Mouse (Mus musculus) cerebellum, adult 9-11 months (tissue): ENCODE measurements around the gene Tmem135.

Source experiments
- DNase-seq: peaks from one replicate; pipeline ENCODE4 v3.0.0; 2022

The Tmem135 gene

DNA sequence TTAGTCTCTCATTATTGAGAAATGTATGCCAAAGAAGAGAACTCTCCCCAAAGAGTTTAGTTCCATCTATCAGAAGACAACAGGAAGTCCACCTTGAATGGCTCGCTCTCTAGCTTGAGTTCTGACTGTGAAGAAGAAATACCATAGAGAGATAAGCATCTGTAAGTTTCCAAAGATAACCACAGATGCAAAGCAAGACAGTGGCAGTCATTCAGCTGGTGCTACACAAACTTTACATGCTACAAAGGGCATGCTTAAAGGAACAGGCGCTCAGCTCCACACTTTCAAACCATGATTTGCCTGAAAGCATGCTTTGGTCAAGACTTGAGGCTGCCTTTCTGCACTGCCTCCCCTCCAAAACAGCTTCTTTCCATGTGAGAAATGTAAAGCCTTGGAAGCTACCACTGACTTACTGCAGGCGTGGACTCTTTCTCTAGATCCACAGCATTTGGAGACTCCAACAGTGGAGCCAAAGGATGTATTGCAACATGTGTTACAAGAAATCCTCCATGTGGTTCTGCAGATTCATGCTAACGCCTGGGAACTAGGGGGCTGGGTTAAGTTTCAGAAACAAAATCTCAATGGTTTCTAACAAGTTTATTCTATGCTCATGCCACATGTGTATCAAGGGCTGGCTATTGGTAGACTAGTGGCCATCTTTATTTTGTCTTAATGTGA lies 232.1 kb downstream of the Tmem135 start:
- DNase-seq: no peak

DNA sequence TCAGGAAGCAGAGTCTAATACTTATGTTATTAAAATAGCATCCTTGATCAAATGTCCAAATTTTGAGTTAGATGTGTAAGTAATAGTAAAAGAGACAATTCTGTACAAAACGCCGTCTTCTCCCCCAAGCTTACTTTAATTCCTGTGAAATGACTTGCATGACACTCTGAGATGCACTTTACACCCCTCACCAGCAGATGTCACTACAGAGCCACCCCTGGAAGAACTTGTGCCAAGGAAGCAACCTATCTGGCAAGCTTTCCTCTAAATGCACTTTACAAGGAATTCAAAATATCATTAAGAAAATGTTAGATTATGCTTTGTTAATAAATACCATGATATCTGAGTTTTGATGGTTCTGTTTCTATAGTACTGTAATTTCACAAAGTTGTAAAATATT lies 235.4 kb downstream of the Tmem135 start:
- peak; percentile 73 for DNase-seq

DNA sequence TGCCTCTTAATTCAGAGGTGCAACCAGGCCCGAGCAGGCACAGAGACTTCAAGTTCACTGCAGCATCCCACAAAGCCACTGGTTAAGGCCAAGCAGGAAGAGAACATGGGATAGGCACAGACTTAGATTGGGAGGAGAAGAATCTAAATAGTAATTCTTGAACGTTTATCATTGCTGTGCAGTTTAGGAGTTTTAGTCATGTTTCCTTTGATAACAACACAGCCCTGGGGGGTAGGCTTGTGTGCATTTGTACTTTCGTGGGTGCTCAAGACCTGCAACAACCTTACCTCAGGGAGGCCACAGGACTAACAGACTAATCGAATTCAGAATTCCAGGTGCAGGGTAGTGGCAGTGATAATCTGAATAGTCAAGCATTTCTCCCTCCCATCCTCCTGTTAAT lies 238.5 kb downstream of the Tmem135 start:
- no peak for DNase-seq

DNA sequence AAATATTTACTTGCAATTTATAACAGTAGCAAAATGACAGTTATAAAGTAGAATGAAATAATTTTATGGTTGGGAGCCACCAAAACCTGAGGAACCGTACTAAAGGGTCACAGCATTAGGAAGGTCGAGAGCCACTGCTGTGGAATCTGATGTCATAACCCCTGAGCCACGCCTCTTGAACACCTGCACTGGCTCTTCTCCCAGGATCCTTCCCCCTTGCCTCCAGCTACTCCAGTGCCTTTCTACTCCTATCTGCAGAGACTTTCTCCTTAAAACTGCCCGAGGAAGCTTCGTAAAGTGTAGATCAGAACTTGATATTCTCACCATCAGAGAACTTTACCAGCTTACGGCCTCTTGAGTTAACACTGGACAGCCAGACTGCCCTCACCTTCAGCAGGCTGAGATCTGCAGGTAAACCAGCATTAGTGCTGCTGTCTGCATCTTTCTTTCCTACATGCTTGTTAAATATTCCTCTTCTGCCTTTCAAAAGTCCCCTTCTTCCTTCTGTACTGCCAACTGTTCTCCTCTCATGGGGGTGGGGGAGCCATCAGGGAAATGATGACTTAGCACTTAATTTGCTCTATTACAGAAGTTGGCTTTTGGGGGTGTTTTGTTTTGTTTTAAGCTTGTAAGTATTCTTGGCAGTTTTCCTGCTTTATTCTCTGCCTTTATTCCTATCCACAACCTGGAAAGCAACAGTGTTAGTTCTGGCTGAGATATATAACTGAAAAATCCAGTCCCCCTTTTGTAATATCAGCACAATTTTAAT lies 242.2 kb downstream of the Tmem135 start:
- no peak for DNase-seq

DNA sequence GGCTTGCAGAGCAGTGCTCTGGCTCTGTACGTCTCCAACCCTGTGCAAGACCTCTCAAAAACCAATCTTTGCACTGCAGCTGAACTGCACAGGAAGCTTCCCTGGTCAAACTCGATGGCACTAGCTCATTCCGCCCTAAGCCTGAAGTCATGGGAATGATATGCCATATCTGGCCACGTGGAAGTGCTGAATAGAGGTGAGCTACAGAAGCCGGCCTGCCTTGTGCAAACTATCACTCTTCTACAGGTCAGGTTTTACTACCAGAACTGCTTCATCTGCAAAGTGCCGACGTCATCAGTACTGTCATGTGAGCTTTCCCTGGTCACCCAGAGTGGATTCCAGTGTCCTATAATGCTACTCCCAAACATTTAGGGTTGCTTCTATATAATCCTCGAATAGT lies 246.7 kb downstream of the Tmem135 start:
- no peak for DNase-seq

DNA sequence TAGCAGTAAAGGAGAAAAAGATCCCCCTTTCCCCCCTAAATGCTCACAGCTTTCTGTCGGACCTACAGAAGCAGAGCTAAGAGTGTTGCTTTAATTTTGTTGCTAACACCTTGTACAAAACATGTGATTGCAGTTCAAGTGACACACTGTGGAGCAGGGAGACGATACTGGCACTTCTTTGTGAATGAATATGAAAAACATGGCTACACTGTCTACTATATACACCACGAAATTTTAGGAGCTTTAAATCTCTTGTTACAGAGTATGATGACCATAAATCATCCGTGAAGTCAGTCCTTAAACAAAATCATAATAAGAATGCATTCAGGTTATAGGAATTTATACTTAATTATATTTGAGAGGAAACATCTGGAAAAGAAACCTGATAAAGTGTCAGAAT lies 247.4 kb downstream of the Tmem135 start:
- no peak for DNase-seq

DNA sequence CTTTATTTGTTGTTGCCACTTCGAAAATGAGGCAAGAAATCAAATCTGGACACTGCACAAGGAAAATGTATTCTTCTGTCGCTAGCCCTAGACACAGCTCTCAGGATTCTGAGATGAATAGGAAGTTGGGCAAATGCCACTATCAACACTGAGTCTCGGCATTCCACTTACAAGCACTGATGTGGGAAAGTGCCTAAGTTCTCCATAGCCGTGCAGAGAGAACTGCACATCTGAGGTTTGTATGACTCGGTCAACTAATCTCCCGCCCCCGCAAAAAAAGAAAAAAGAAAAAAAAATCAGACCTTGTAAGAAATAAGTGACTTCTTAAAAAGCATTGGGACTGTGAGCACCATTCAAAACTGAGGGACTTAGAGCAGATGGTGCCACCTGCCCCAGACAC lies 248.3 kb downstream of the Tmem135 start:
- no peak for DNase-seq

DNA sequence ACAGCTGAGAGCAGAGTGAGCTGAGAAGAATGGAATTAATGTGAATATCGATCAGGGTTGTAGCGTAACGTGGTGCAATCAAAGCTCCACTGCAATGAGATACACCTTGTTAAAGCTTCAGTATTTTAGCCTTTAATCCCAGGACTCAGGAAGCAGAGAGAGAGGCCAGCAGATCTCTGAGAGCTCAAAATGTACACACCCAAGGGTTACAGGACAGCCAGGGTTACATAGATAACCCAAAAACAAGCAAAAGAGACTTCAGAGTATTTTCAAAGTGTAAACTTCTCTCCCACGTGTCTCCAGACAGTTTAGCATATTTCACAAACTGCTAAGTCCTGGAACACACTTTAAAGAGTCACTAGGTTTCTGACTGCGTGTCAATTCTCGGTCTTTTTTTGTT lies 248.8 kb downstream of the Tmem135 start:
- DNase-seq: no peak

DNA sequence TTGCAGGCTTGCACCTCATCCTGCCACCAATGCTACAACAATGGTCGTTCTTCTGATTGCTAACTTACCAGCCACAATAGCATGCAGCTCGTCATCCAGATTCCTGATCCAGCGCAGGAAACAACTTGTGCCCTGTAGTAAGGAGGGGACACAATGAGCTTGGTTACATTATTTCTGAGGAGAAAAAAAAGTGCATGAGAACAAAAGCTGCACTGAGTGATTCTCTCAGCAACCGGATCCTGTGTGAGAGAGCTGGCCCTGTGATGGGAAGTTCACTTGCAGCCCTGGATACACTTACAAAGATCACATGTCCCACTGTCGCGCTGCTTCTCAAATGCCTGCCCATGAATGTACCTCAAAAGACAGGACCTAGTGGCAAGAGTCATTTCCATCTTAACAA lies 252.7 kb downstream of the Tmem135 start:
- no peak for DNase-seq

DNA sequence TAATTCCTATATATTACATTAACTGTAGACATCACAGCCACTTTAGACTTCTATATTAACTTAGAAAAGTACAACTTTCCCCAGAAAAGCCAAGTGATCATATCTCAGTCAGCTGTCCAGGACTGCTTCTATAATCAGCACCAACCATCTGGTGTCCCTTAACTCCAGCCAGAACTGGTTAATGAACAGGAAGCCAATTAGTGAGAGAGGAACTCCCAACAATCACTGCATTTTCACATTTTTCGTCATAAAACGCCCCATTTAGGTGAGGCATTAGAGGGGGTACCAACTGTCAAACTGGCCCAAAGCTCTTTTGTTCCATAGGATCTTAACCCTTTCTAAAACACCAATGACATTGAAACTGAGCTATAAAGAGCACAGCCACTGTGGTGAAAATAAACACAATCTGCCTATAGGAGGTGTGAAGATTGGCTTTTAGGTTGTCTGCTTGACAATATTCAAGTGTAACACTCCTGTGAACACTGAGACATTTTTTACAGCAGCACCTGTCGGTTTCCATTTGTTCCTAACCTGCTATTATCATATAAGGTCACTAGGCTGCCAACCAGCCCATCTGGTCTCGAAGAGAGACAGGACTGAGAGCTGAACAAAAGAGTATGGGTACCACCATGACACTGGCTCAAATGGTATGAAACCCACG lies 263.3 kb downstream of the Tmem135 start:
- peak; percentile 63 for DNase-seq

DNA sequence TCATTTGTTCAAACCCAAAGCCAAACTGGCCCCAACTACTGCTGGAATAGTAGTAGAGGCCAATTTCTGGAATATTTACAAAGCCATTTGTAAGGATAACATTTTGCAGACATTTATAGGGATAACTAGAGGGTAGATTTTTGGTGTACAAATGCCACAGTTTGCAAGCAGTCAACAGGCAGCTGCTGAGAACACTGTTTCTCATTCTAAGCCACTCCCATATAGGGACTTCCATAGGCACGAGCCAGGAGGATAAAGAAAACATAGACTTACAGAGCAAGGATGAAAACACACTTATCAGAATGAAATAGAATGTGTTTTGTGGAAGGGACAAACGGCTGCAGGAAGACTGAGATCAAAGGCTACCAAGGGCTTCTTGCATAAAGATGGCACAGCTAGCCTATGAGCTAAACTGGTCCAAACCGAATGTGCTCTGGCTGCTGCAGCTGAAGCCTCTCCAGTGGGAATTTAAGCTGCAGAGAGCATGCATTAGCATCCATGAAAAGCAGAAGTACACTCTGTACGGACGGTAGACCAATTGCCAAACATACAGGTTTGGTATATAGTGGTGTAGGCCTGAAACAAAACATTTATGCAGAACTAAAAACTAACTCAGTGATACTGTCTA lies 269.0 kb downstream of the Tmem135 start:
- DNase-seq: no peak

DNA sequence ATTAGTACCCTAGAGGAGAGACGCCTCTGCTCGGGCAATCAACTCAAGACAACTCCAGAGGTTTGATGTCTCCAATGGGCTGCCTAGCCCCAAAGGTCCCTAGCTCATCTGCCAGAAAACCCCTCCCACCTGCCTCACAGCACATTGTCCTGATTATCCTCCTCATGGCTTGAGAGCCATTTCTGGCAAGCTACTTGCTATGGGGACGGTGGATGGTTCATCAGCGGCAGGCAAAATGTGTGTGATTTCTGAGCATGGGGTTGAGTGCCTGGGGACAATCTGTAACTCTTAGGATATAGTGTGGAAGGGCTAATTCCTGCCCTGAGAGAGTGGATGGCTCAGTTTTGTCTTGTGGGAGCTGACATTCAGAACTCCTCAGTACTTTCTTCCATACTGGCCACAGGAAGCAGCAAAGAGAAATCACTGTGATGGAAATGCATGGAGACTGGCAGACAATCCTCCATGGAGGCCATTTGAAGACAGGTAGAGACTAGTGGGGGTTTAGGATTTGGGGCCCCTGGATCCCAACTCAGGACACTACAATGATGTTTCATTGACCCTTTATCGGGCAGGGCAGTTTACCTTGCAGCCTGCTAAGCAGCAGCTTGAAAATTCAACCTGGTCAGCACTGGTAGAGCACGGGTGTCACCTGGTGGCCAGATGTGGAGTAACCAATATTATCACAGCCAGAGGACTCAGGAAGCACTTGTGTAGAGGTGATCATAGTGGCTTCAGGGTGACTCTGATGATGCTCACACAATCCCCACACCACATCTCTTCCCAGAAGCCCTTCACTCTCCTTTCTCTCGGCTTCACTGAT lies 277.7 kb downstream of the Tmem135 start:
- DNase-seq: no peak

DNA sequence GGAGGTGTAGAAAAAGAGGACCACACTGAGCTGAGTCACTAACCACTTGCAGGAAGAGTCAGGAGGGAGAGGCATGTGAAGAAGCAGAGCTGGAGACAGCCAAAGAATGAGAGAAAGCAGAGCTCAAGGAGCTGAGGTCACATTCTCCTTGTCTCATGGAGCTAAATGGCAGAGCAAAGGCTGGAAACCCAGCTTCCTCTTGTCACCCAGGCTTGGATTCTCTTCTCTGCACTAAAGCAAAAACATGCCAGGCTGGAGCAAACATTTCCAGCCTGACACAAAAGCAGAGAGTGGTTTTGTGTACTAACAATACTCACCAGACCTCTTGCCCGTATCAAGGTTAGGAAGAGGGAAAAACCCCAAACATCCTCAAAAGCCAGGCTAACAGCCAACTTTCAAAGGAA lies 287.8 kb downstream of the Tmem135 start:
- DNase-seq: no peak

DNA sequence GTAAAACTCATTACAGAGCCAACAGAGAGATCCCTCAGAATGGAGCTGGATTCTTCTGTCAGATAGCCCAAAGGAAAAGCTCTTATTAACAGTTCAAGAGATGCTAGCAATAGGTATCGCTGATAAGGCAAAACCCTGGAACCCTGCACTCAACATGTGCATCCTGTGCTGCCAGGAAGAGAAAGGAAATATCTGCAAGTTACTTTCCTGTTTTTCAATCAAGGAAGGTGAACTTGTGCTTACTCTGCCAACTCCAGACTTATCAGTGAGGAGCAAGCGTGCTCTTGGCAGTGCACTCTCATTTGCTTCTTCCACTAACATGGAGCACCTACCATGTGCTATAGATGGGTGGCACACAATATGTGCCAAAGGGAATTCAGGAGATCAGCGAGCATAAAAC lies 288.4 kb downstream of the Tmem135 start:
- no peak for DNase-seq

DNA sequence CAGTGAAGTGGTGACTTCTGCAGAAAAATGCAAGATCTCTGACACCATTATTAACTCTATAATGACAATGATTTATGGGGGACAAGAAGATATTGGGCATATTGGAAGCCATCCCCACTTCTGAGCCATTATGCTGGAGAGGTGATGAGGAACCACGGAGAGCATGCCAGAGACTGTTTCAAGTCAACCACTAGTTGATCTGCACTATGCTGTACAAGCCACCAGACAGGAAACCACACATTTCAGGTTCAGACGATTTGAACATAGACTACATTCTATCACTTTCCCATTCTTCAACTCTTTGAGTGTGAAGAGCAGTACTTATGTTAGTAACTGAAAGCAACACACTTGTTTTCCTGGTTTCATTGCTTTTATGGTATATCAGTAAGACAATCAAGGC lies 297.6 kb downstream of the Tmem135 start:
- no peak for DNase-seq

DNA sequence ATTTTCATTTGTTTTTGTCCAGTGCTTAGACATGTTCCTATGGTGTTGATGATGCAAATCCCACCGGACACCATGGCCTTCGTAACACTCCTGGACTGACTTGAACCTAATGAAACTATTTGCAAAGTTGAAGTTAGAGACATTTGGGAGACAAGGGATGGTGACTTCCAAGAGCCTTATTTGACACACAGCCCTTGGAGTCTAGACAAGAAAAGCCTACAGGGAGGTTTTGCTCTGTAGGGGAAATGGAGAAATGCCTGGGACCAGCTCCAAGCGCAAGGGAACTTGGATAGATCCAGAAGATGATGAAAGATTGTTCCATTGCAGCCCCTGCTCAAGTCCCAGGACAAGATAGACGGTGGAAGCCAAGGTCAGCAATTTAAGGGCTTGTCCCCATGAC lies 304.3 kb downstream of the Tmem135 start:
- DNase-seq: no peak
